Mouse (Mus musculus): ENCODE measurements around the gene Slc8a3.

- no peak for TF ChIP-seq ZNF384 (IDR thresholded peaks at IDR 0.05; ENCODE audit: low read depth, low read length)
- TF ChIP-seq HCFC1 (IDR thresholded peaks at IDR 0.05; ENCODE audit: borderline replicate concordance, insufficient read depth, low read length) = no peak
Measured at GRCm38 (mm10) chr12:81315953-81316352, 17.0 kb downstream of the Slc8a3 start.
